Mouse (Mus musculus): ENCODE measurements around the gene Dner. TPM values are rescaled to one million over a fixed set of nuclear protein-coding genes. Genes with fewer than 3 reads are reported as not detected.
"Not testable (repeated sequence)": the region's sequence is repeated elsewhere in the genome, so short reads cannot be mapped to it uniquely, and the experiment has no call there.

Gene Dner
- total RNA-seq, 2 experiments from 2014 or later, result 2.3 to 2.8 TPM

DNA sequence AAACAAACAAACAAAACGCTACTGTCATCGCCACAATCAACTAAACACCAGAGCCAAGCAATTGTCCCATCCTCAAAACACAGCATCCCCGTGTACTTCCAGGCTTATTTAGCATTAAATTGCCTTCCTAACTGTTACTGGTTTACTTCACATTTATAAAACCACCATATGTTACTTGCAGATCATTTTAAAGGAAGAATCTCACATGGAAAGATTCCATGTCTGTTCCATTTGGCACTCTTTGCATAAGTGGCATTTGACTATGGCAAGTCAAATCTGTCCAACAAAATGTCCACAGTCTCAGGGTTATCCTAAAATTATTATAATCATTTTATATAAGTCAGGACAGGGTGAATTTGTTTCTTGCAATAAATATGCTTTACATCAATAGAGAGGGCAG lies 299.2 kb downstream of the Dner start:
- no peak for DNase-seq

DNA sequence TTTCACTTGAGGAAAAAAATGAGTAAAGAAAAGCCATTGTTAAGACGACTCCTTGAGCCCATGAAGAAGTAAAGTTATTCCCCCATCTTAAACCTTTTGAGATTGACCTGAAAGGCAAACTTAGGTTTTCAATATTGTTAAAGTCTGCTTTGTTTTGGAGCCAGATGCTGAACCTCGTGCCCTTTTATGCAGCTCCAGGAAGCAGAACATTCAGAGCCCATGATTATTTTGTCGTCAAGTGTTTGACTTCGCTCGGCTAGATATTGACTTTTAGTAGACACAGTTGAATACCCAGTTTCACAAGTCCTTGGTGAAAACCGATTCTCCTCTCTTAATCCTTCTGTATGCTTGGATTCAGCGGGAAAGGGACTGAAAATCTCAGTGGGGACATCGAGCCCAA lies 300.1 kb downstream of the Dner start:
- no peak for DNase-seq

DNA sequence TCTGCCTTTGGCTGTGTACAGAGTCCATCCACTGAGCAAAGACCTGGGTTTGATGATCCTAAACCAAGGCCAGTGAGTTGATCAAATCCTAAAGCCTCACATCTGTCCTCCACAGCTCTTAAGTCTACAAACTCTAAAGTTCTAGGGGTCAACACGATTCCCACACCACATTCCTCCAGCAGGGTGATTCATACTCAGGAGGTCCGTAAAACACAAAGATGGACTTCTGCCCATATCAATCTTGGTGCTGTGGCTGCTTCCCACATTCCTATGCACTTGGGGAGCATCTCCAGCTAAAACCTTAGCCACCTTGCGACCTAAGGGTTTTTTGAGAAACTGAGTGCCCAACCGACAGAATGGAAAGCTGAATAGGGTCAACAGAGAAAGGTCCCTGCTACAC lies 305.1 kb downstream of the Dner start:
- DNase-seq, result no peak

DNA sequence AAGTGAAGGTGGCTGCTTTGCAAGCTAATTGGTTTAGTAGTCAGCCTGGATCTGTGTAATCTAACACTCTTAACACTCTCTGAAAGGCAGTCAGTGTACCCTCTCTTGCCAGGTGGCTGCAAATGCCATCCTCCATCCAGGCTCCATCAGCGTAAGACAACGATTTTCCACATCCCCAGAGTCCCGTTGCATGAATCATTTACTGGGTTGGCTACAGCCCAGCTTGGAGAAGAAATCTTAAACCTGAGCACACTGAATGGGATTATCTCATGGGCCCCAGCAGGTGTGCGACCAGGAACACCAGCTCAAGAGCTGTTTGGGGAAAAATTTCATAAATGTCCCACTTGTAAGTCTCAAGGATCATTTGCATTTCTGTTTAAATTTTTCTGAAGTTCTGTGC lies 308.4 kb downstream of the Dner start:
- DNase-seq, result no peak

DNA sequence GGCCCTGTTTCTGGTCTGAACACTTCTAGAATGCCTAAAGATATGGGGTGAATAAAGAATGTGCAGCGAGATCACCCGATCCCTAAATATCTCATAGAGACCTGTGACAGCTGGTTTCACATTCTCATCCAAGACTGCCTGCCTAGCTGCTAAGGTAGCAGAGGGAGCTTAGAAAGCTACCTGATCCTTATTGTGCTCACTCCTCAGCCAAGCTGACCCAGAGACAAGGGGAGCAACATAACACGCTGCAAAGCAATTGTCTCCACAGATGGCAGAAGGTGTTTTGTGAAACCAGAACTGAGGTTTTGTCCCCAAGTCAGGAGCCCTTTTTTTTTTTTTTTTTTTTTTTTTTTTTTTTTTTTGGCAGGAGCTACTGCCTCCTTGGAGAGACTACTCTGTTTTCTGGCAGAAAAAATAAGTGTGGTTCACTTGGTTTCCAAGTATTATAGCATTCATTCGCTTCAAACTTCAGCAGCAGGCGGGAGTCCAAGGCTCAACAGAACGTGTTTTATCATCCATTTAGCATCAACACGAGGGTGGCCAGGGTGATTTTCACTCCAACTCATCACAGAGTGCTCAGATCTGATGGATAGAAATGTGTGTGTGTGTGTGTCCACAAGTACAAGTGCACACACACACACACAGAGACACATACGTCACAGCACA lies 309.4 kb downstream of the Dner start:
- DNase-seq, result no peak

DNA sequence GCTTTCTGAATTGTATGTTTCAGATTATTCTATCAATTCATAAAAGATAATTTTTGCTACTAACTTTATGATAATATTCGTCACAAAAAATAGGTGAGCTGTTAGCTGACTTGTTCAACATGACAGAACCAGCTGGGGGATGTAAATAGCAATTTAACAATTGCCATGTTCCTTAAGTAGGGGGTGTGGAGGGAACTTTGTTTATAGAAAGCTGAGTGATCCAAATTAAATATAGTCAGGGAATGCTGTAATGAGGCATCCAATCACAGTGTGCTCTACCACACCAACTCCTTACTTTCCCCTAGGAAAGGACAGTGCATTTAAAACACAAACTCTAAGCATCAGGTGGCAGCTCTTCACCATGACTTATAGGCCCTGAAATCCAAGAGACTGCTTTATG lies 313.3 kb downstream of the Dner start:
- no peak for DNase-seq

DNA sequence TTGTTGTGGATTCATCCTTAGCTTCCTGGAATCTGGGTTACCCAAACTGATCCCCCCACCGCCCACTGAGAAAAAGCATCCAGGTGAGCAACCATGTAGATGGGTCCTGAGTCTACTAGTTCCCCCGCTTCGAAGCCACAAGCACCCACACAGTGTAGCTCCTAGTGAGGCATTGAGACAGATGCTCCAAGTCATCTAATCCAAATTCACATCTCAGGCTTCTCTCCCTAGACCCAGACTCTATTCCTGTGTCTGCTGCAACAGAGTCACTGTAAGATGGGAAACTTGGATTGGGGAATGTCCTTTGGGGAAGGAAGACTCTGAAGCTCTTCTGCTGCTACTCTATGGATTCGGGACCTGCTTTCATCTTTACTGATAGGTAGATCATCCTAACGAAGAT lies 314.0 kb downstream of the Dner start:
- no peak for DNase-seq

DNA sequence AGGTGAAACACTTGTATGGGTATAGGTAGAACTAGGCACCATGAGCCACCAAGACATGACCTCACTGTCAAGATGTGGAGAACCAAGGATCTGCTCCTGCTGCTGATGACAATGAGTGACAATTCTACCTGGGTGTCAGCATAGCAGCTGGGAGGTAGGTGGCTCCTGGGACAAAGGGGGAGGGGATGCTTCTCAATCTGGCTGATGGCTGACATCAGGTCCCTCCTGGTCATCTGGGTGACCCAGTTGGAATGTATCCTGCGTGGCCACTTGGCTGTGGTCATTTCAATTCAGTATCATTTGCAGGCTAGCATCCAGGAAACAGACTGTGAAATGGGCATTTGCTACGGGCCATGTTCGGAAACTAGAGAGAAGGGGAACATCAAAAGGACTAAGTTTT lies 315.1 kb downstream of the Dner start:
- DNase-seq, result no peak

DNA sequence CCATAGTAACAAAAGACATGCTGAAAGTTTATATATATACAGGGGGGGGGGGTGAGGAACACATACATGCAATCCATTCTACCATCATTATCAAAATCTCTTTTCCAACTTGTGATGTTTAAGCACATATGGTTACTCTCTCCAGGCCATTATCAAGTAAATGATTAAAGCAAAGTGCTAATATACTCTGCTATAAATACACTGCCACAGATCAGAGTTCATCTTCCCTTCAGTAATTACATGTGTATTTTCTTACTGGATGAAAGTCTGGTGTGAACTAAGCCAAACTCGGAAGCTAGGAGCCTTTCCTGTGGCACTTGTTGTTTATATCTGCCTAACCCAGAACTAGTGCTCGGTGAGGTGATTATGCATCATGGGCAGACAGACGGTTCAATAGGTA lies 328.3 kb downstream of the Dner start:
- no peak for DNase-seq

DNA sequence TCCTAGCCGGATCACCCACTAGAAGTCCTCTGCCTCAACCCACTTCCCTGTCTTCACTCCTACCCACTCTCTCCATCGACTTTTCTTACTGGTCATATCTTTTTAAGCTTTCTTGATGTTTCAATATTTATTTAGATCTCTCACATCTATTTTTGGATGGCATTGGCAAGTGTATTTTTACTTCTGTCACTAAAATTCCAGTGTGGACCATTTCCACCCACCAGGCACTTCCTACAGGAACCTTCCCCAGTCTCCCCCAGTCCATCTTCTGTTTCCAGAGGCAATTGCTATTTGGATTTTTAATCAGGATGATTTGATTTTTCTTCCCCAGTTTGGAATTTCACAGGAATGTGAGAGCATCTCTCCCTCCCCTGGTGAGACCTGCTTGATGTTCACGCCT lies 329.5 kb downstream of the Dner start:
- DNase-seq, result no peak

DNA sequence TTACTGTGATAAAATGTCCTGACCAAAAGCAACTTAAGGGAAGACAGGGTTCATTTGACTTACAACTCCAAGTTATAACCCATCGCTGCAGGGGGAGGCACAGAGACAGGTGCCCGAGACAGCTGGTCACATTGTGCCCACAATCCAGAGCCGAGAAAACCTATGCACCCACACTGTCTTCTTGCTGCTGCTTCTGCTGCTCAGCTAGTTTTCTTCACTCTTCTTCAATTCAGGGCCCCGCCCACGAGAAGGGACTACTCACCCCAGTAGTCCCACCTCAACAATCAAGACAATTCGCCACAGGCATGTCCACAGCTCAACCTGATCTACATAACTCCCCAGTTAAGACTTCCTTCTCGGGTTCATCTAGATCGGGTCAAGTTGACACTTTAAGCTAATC lies 332.1 kb downstream of the Dner start, which contains the start of gene Pid1:
TSS of gene Pid1 (minus strand) at position 214 of the 400 bp plus-strand sequence.
- no peak for DNase-seq

DNA sequence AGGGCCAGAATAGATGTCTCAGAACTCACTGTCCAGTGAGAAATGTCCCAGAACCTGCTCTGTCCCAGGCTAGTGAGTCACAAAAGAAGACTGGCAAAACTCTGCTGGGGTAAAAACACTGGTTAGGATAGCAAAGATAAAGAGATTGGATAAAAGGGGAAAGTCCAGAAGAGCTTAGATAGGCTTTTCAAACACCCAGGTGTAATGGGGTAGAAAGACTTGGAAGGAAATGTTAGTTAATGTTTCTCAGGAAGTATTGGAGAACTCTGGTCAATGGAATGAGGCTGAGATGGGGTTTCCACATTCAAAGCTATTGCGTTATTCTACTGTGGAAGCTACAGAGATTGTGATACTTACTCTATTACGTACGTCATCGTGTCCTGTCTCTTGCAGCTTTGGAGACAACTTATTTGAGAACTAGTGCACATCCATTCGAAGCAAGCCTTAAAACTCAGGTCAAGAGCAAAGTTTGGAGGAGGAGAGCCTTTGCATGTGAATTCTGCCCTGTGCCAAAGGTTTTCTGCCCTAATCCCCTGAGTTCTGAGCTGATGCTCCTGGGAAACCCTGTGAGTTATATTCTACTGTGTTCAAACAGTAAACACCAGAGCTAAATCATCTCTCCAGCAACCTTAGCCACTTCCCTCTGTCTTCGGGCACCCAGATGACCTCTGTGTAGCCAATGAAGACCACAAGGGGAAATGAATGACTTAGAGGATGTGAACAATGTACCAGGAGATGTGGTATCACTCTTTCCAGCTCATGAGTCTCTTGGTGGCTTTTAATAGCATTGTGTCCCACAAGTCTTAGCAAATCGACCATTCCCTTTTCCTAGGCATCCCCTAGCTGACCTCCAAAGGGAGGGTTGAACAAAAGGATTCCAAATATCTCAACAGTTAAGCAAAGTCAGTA lies 333.1 kb downstream of the Dner start:
- DNase-seq, result no peak

DNA sequence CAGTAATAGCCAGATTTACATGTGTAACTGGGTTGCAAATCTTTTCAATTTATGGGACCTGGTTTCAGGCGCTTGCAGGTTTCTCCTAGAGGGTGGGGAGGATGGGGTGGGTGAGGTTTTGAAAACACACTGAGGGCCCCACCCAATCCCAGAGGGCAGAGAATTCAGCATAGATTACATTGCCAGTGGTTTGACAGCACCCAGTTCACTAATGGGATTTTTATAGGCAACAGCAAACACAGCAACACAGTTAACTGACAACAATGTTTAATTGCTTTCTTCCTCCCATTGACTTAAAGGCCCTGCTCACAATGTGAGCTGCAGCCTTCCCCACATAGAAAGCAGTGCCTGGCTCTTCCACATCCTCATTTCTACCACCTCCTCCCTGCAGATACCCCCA lies 333.8 kb downstream of the Dner start:
- no peak for DNase-seq

DNA sequence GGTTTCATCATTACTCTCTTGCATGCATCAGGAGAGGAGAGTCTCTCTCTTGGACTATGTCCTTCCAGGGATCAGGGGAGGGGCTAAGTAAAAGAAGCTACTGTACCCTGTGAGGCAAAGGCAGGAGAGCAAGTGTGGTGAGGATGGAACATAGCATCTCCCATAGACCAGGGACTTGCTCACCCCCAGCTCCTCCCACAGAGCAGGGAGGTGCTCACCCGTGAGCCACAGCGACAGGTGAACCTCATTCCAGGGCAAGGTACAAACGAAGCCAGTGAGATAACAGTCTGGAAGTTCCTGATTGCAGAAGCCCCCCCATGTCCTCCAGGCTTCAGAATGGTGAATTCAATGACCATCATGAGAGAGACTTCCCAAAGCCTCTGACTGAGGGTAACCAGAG lies 334.6 kb downstream of the Dner start:
- no peak for DNase-seq

DNA sequence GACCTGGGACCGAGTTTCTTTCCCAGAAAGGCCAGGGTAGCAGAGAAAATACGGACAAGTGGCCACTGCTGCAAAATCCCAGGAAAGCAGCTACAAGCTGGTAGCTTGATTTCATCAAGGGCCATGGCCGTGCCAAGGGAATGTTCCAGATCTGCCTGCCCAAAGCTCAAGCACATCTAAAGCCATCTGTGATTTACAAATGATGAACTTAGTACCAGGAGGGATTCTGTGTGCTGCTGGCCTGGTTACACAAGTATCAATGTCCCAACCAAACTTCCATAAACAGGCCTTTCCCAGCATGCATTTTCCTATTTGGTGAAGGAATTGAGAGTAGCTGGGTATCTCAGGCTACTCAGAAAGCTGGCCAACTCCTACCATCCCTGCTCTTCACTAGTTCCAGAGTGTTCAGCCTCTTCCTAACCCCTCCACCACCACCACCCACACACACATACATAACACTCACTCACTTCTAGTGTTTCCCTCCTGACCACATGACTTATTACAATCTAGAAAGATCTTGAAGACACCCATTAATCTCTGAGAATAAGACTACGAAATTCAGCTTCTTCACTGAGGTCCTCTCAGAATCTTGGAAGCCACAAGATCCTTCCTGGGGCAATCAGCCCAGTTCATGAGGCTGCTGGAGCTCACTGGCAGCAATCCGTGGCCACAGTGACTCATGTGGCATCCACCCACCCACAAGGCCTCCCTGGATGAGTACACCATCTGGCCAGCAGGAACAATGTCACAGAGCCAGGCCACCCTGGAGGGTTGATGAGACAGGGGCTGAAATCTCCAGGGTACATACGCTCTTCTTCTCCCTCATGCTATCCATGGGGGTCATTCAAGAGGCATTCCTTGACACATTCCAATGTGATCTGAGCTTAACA lies 336.2 kb downstream of the Dner start:
- peak; percentile 48 to 75 for DNase-seq

DNA sequence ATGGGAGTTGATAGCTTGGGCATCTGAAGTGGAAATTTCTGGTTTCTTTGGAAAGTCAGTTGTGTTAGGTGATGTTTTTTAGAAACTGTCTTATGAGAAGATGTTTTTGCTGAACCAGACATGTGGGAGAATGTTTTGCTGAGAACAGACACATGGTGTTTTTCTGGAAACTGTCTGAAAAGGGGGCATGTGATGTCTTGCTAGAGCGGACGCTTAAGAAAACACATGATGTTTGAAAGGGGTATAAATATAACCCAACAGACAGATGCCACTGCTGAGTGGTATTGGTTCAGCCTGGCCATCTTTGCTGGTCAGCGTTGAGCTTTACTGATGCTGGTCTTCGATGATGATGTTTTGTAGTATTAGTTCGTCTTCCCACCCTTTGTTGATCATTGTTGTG lies 338.8 kb downstream of the Dner start:
- DNase-seq, result no peak

DNA sequence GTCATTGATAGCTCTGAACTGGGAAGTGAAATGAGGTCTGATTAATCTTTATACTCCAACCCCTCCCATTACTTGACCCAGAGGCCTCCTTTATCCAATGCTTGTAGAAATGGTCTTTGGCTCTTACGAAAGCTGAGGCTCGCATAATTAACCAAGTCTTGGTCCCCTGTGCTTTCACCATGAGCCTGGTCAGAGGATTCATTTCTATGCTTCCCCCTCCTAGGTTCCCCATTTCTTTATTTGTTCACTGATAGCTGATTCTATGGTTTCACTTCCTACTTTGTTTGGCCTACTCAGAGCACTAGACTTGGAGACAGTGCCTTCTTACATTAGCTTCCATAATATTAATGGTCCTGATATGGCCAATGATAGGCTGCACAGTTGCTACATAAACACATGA lies 345.8 kb downstream of the Dner start:
- no peak for DNase-seq

DNA sequence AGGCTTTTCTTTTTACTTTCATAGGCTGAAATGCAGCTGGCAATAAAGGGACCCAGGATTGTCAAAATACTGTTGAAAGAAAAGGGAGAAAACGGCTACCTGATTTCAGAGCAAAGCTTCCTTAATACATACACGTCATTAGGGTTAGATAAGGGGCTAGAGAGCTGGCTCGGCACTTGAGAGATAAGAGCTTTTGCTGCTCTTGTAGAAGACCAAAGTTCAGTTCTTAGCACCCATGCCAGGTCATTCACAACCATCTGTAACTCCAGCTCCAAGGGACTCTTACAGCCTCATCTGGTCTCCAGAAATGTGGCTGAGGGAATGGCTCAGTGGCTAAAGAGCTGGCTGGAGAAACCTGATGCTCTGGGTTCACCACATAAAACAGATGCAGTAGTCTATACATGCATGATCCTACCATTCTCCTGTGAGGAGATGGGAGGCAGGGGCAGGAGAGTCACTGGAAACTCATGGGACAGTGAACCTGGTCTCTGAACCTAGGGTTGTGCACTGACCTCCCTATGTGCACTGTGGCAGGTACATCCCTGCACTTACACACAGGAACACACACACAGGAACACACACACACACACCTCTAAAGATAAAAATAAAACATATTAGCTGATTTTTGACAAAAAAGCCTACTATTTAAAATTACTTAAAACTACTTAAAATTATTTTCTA lies 348.1 kb downstream of the Dner start:
- no peak for DNase-seq

DNA sequence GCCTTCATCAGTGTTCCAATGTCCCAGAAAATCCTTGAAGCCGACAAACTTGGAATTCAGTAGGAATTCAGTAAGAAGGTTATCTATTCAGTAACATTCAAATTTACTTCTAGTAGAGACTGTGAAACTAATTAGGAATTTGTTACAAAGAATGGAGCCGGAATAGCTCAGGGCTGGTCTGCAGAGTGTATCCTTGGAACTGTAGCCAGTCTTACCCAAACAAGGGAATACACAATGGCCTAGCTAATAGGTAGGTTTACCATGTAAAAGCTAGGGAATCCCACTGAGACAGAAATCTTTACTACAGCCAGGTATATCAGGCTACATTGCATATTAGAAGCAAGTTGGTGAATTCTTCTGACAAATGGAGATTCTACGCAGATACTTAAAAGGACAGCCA lies 363.2 kb downstream of the Dner start:
- DNase-seq, result not testable (repeated sequence)

DNA sequence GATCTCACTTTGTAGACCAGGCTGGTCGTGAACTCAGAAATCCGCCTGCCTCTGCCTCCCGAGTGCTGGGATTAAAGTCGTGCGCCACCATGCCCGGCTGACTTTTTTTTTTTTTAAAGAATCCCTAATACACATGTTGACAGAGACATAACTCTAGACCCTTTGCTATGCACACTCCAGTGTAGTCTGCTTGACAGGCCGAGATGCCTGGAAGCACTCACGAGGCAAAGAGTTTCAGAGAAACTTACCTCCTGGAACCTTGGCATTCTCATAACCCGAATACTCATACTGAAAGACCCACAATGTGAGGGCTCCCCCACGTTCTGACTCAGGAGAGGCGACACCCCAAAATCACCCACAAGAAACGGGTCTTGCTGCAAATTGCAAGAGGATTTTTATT lies 364.2 kb downstream of the Dner start:
- not testable (repeated sequence) for DNase-seq

DNA sequence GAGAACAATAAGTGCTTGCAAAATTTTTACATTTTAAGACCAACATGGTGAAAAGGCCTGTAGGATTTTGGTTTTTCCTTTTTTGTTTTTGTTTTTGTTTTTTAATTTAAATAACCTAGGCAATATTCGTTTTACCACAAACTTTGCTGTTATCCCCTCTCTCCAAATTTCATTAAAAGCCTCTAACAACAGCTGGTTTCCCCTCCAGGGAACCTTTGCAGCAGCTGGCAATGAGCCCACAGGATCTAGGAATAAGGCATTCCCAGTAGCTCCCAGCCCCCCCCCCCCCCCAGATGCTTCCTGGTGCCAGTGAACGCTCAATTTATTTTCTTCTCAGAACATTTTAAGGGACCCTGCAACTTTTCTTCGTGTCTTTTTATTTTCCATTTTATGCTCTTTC lies 370.7 kb downstream of the Dner start:
- DNase-seq, result peak in 1 of 2 experiments; percentile 9

DNA sequence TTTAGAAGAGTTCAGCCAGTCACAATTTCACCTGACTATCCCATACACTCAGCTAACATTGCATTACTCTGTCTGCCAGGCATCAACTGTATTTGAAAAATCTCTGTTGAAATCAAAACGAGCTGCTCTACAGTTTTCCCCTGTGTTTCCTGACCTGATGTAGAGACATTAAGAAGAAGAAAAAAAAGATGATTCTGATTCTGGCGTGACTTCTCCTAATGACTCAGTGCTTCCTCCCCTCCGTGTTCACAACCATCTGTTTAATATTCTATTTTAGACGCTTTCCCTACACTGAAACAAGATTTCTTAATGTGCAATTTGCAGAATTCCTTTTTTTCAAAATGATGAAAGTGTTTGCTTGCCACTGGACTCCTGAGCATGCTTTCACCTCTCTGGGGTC lies 374.7 kb downstream of the Dner start:
- DNase-seq, result no peak
